Mouse (Mus musculus) cerebellum, postnatal 36 days (tissue): ENCODE results near the gene Macrod1.
A peak's percentile ranks its signal among the peaks of the same experiment; 100 is the strongest.

Source experiments
- DNase-seq, 2 experiments: peaks; one replicate each; pipeline ENCODE4 v3.0.0; 2021 to 2022; ENCODE audit warnings: mixed read lengths in 2 of 2

Macrod1 gene

GRCm38 (mm10) chr19:7116038-7116731 lies 59.6 kb downstream of the Macrod1 start:
- DNase-seq: no peak

- no peak for DNase-seq
Measured at GRCm38 (mm10) chr19:7117141-7117540, 60.5 kb downstream of the Macrod1 start.

- no peak for DNase-seq
Measured at GRCm38 (mm10) chr19:7117653-7118307, 61.2 kb downstream of the Macrod1 start.

GRCm38 (mm10) chr19:7121252-7121651 lies 64.6 kb downstream of the Macrod1 start:
- DNase-seq: peak; percentile 58 to 66

GRCm38 (mm10) chr19:7122277-7122676 lies 65.7 kb downstream of the Macrod1 start:
- DNase-seq: peak in 1 of 2 experiments; percentile 38

- no peak for DNase-seq
Measured at GRCm38 (mm10) chr19:7122698-7123306, 66.2 kb downstream of the Macrod1 start.

- DNase-seq: no peak
Measured at GRCm38 (mm10) chr19:7125526-7126156, 69.0 kb downstream of the Macrod1 start.

GRCm38 (mm10) chr19:7126209-7126608 lies 69.6 kb downstream of the Macrod1 start:
- no peak for DNase-seq

- no peak for DNase-seq
Measured at GRCm38 (mm10) chr19:7126933-7127332, 70.3 kb downstream of the Macrod1 start.

GRCm38 (mm10) chr19:7128551-7129475 lies 72.2 kb downstream of the Macrod1 start:
- peak; percentile 73 to 77 for DNase-seq

- no peak for DNase-seq
Measured at GRCm38 (mm10) chr19:7130317-7130716, 73.7 kb downstream of the Macrod1 start.

GRCm38 (mm10) chr19:7133436-7133835 lies 76.8 kb downstream of the Macrod1 start:
- no peak for DNase-seq

- DNase-seq: no peak
Measured at GRCm38 (mm10) chr19:7134631-7135091, 78.1 kb downstream of the Macrod1 start.

GRCm38 (mm10) chr19:7135525-7135924 lies 78.9 kb downstream of the Macrod1 start:
- DNase-seq: peak in 1 of 2 experiments; percentile 42

GRCm38 (mm10) chr19:7136016-7136415 lies 79.4 kb downstream of the Macrod1 start:
- peak; percentile 73 to 76 for DNase-seq

GRCm38 (mm10) chr19:7136714-7137498 lies 80.3 kb downstream of the Macrod1 start:
- DNase-seq: no peak

GRCm38 (mm10) chr19:7138327-7138726 lies 81.7 kb downstream of the Macrod1 start:
- DNase-seq: no peak

- DNase-seq: no peak
Measured at GRCm38 (mm10) chr19:7139321-7139720, 82.7 kb downstream of the Macrod1 start.

GRCm38 (mm10) chr19:7140373-7140772 lies 83.8 kb downstream of the Macrod1 start:
- DNase-seq: no peak

GRCm38 (mm10) chr19:7140856-7141421 lies 84.3 kb downstream of the Macrod1 start:
- no peak for DNase-seq
